Mouse (Mus musculus): ENCODE measurements around the gene Mrvi1. TPM values are rescaled to one million over a fixed set of nuclear protein-coding genes. Genes with fewer than 3 reads are reported as not detected.

The Mrvi1 gene
- polyA plus RNA-seq, 1 experiment from 2014 or later = 0.87 TPM

DNA sequence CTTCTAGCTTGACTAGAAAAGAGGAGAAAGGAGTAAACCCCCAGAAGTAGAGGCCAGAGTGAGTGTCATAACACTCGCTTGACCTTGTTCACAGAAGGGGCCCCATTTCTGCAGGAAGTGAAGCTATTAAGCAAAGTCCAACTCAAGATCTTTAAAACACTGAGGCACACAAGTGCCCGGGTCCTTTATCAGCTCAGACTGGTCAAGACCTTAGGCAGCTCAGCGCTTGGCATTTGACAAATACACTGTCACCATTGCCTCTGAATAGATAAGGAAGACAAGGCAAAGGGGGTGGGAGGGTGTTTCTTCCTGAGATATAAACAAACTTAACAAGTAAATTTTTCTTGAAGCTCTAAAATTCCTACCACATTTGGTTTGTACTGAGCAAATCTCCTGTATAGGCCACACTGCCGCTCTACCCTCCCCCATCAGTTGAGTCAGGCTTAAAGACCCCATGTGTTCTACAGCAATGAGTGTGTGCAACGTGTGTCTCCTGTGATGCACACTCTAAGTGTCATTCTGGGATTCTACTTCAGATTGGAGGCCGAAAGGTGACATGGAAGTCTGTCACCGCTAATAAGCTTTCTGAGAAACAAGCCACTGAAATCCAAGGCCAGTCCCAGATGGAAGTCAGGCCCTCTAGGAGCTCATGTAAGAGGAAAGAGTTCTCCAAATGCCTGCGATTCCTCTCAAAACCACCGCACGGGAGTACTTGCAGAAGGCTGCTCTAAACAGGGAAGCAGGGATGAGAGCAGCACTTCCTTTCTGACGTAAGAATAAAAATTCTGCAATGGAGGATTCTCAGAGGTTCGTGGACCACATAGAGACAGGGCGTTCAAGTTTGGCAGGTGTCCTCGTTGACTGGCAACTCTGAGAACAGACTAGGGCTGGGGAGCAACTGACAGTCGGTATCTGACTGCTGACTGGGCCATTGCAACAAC is 16.9 kb upstream of the Mrvi1 start:
- no peaks in the 10 kb centered on the region for H3K9me3 ChIP-seq
- H3K4me2 ChIP-seq (replicated peaks) = no peak overlapping the region
- H3K27me3 ChIP-seq = no peaks in the 10 kb centered on the region
- no peaks in the 10 kb centered on the region for H3K4me1 ChIP-seq
- WGBS = 87% methylated on average over 15 of the region's 15 CpGs
- H3K4me3 ChIP-seq = no peak overlapping the region
- no peak overlapping the region for H3K9ac ChIP-seq (replicated peaks)
- no peak for ATAC-seq (replicated peaks)
- H3K36me3 ChIP-seq = no peaks in the 10 kb centered on the region
- H3K27ac ChIP-seq (replicated peaks) = no peak overlapping the region

GRCm38 (mm10) chr7:110991221-110991494 is 8.9 kb upstream of the Mrvi1 start:
- Histone ChIP-seq H3K27ac (replicated peaks) (no peak overlapping the region), H3K9me3 (no peaks in the 10 kb centered on the region), H3K36me3 (no peaks in the 10 kb centered on the region), H3K27me3 (no peaks in the 10 kb centered on the region), H3K4me1 (no peaks in the 10 kb centered on the region), H3K4me3 (no peak overlapping the region), H3K4me2 (replicated peaks) (no peak overlapping the region), H3K9ac (replicated peaks) (no peak overlapping the region)
- no peak for ATAC-seq (replicated peaks)
- WGBS = 26% methylated on average over 4 of the region's 4 CpGs

GRCm38 (mm10) chr7:110990356-110991220 is 8.3 kb upstream of the Mrvi1 start:
- 62% methylated on average over 5 of the region's 5 CpGs for WGBS
- no peaks in the 10 kb centered on the region for H3K4me1 ChIP-seq
- H3K4me3 ChIP-seq = no peak overlapping the region
- H3K9me3 ChIP-seq = no peaks in the 10 kb centered on the region
- no peaks in the 10 kb centered on the region for H3K36me3 ChIP-seq
- H3K4me2 ChIP-seq (replicated peaks) = no peak overlapping the region
- no peak for ATAC-seq (replicated peaks)
- H3K27ac ChIP-seq (replicated peaks) = no peak overlapping the region
- no peak overlapping the region for H3K9ac ChIP-seq (replicated peaks)
- H3K27me3 ChIP-seq = no peaks in the 10 kb centered on the region

- Histone ChIP-seq H3K4me1 (no peaks in the 10 kb centered on the region), H3K9ac (replicated peaks) (no peak overlapping the region), H3K9me3 (no peaks in the 10 kb centered on the region), H3K27me3 (no peaks in the 10 kb centered on the region), H3K4me2 (replicated peaks) (no peak overlapping the region), H3K27ac (replicated peaks) (no peak overlapping the region), H3K4me3 (no peak overlapping the region), H3K36me3 (no peaks in the 10 kb centered on the region)
- ATAC-seq (replicated peaks) = no peak
- WGBS = 71% methylated on average over 5 of the region's 5 CpGs
Measured at GRCm38 (mm10) chr7:110989286-110989879, 7.1 kb upstream of the Mrvi1 start.

- Histone ChIP-seq H3K36me3 (no peaks in the 10 kb centered on the region), H3K9me3 (no peaks in the 10 kb centered on the region), H3K4me1 (no peaks in the 10 kb centered on the region), H3K4me2 (replicated peaks) (no peak overlapping the region), H3K27me3 (no peaks in the 10 kb centered on the region), H3K27ac (replicated peaks) (no peak overlapping the region), H3K4me3 (no peak overlapping the region), H3K9ac (replicated peaks) (no peak overlapping the region)
- WGBS = 83% methylated on average over 3 of the region's 3 CpGs
- no peak for ATAC-seq (replicated peaks)
Measured at GRCm38 (mm10) chr7:110988081-110988480, 5.8 kb upstream of the Mrvi1 start.

- no peaks in the 10 kb centered on the region for H3K9me3 ChIP-seq
- no peak overlapping the region for H3K4me3 ChIP-seq
- H3K27ac ChIP-seq (replicated peaks) = no peak overlapping the region
- H3K27me3 ChIP-seq = no peaks in the 10 kb centered on the region
- no peak overlapping the region for H3K4me2 ChIP-seq (replicated peaks)
- H3K4me1 ChIP-seq = no peaks in the 10 kb centered on the region
- ATAC-seq (replicated peaks) = no peak
- WGBS = 66% methylated on average over 7 of the region's 7 CpGs
- H3K9ac ChIP-seq (replicated peaks) = no peak overlapping the region
- no peaks in the 10 kb centered on the region for H3K36me3 ChIP-seq
Measured at GRCm38 (mm10) chr7:110985581-110986265, 3.5 kb upstream of the Mrvi1 start.

DNA sequence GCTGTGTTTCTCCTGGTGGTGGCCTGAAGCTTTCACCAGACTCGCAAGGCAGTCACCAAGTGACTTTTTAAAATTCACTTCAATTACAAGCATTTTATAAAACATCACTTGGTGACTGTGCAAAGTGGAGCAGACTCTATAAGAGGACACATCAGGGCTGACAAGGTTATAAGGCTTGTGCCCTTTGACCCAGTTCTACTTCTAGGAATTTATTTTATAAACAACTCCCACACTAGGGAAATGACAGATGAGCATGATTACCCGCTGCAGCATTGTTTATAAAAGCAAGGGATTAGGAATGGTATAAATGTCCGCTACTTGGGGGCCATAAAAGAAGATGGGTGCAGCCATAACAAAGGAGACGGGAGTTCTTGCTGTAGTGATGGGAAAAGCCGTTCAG is 1.4 kb upstream of the Mrvi1 start:
- Histone ChIP-seq H3K27ac (replicated peaks) (no peak overlapping the region), H3K36me3 (no peaks in the 10 kb centered on the region), H3K9me3 (no peaks in the 10 kb centered on the region), H3K4me1 (no peaks in the 10 kb centered on the region), H3K4me2 (replicated peaks) (no peak overlapping the region), H3K4me3 (no peak overlapping the region), H3K9ac (replicated peaks) (no peak overlapping the region), H3K27me3 (no peaks in the 10 kb centered on the region)
- WGBS = 80% methylated on average over 5 of the region's 5 CpGs
- no peak for ATAC-seq (replicated peaks)

- H3K9ac ChIP-seq (replicated peaks) = no peak overlapping the region
- 75% methylated on average over 4 of the region's 4 CpGs for WGBS
- no peaks in the 10 kb centered on the region for H3K9me3 ChIP-seq
Measured at GRCm38 (mm10) chr7:110982764-110983163, 503 bp upstream of the Mrvi1 start.

GRCm38 (mm10) chr7:110981036-110981435 is 1.2 kb downstream of the Mrvi1 start:
- Histone ChIP-seq H3K36me3 (no peaks in the 10 kb centered on the region), H3K9ac (replicated peaks) (no peak overlapping the region), H3K4me2 (replicated peaks) (no peak overlapping the region), H3K27me3 (no peaks in the 10 kb centered on the region), H3K9me3 (no peaks in the 10 kb centered on the region), H3K4me3 (no peak overlapping the region), H3K27ac (replicated peaks) (no peak overlapping the region), H3K4me1 (no peaks in the 10 kb centered on the region)
- WGBS = 68% methylated on average over 8 of the region's 8 CpGs
- ATAC-seq (replicated peaks) = no peak

More at GRCm38 (mm10) chr7:110982764-110983163, 503 bp upstream of the Mrvi1 start:
- no peak for ATAC-seq (replicated peaks)
- H3K27ac ChIP-seq (replicated peaks) = no peak overlapping the region
- H3K27me3 ChIP-seq = no peaks in the 10 kb centered on the region
- no peaks in the 10 kb centered on the region for H3K36me3 ChIP-seq
- H3K4me2 ChIP-seq (replicated peaks) = no peak overlapping the region
- no peaks in the 10 kb centered on the region for H3K4me1 ChIP-seq
- no peak overlapping the region for H3K4me3 ChIP-seq

DNA sequence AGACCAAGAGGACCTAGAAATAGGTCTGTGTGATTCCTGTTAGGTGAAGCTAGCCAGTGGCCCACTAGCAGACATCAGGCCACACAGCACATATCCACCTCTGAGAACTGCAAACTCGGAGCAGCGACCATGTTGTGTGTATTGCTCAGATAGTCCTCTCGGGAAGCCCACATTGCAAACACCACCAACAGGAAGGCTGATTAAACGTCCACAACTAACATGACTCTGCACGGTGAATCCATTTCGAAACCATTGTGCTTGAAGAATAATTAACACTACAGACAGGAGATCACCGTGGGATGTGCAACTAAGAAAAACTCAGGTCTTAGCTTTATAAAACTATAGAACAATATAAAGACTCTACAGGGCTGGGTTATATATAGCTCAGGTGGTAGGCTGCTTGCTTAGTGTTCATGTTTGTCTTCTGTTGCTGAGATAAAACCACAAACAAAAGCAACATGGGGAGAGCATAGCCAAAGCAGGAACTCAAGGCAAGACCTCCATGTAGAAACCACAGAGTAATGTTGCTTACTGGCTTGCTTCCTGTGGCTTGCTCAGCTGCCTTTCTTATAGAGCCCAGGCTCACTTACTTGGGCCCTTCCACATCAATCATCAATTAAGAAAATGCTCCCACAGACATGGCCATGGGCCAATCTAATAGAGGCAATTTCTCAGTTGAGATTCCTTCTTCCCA is 4.4 kb downstream of the Mrvi1 start:
- Histone ChIP-seq H3K36me3 (no peaks in the 10 kb centered on the region), H3K4me3 (no peak overlapping the region), H3K4me2 (replicated peaks) (no peak overlapping the region), H3K9me3 (no peaks in the 10 kb centered on the region), H3K27ac (replicated peaks) (no peak overlapping the region), H3K4me1 (no peaks in the 10 kb centered on the region), H3K27me3 (no peaks in the 10 kb centered on the region), H3K9ac (replicated peaks) (no peak overlapping the region)
- 87% methylated on average over 7 of the region's 7 CpGs for WGBS
- ATAC-seq (replicated peaks) = no peak

DNA sequence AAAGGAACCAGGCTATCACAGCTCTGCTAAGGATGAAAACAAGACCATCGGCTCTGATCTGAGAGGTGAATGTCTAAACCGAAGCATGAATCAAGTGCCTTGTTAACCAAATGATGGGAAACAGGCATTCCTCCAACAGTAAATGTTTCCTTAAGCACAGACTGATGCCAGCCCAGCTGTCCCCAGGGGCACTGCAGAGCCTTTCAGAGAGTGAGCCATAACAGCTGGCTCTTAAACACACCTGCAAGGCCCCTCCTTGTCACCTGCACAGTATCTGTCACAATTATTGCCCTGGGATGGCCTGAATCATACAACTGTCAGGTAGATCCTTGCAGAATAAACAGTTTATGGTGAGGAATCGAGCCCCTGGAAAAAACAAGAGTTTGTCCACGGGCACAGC is 8.8 kb downstream of the Mrvi1 start:
- no peaks in the 10 kb centered on the region for H3K9me3 ChIP-seq
- H3K36me3 ChIP-seq = no peaks in the 10 kb centered on the region
- ATAC-seq (replicated peaks) = no peak
- H3K9ac ChIP-seq (replicated peaks) = no peak overlapping the region
- H3K4me3 ChIP-seq = no peak overlapping the region
- WGBS = 76% methylated on average over 4 of the region's 4 CpGs
- H3K4me2 ChIP-seq (replicated peaks) = no peak overlapping the region
- H3K27ac ChIP-seq (replicated peaks) = no peak overlapping the region
- no peaks in the 10 kb centered on the region for H3K4me1 ChIP-seq
- H3K27me3 ChIP-seq = no peaks in the 10 kb centered on the region

Data from forebrain, embryonic 15.5 days (tissue).